Mouse (Mus musculus) lung, adult 2 months (tissue): ENCODE measurements around the gene Il17ra. TPM values are rescaled to one million over a fixed set of nuclear protein-coding genes. Genes with fewer than 3 reads are reported as not detected.

Experiments used
- DNase-seq: peaks from one replicate; pipeline ENCODE4 v3.0.0; 2022
- H3K4me1 ChIP-seq: fragments of 200-500 bp; 2 replicates; pipeline ENCODE4 v1.6.1; 2011; ENCODE audit warnings: low read length; ENCODE audit not compliant: control insufficient read depth, insufficient read depth
- H3K4me3 ChIP-seq: fragments of 200-500 bp; replicated peaks from 2 replicates; pipeline ENCODE3; 2011; ENCODE audit warnings: low read depth, mild to moderate bottlenecking, control low read depth, low read length; ENCODE audit errors: extremely low read depth
- CTCF ChIP-seq: fragments of 200-500 bp; IDR thresholded peaks from 2 replicates; pipeline ENCODE4 v1.5.1; 2011; ENCODE audit warnings: mild to moderate bottlenecking, low read length, control low read depth; ENCODE audit not compliant: insufficient read depth
- POLR2A ChIP-seq: fragments of 200-500 bp; IDR thresholded peaks from 2 replicates; pipeline ENCODE4 v1.6.1; 2011; ENCODE audit warnings: low read depth, mild to moderate bottlenecking, control low read depth, low read length, borderline replicate concordance; ENCODE audit errors: extremely low read depth
- WGBS: fragments of 180-500 bp; shearing (Covaris S2); methylation state at CpG from one replicate; pipeline ENCODE4 v1.1.7; 2018; 5-methylcytosine and 5-hydroxymethylcytosine counted together
- polyA plus RNA-seq: library from polyadenylated mRNA; depleted of rRNA; stranded (reverse); fragments of >200 nt; gene quantifications from 2 replicates; pipeline ENCODE4 v1.2.3, GENCODE M21; 2012

Il17ra gene
- polyA plus RNA-seq, 1 experiment = 36.4 TPM

DNA sequence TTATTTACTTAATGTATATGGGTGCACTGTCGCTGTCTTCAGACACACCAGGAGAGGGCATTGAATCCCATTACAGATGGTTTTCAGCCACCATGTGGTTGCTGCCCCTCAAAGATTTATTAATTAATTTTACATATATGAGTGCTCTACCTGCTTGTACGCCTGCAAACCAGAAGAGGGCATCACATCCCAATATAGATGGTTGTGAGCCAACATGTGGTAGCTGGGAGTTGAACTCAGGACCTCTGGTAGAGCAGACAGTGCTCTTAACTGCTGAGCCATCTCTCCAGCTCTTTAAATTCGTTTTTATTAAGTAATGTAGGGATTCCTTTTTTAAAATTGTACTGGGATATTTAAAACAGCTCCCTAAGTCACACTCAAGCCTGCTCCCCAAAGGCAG lies 6.2 kb downstream of the Il17ra start:
- 72% methylated on average over 3 of the region's 3 CpGs for WGBS
- DNase-seq = no peak
- 0 out of 2 replicates have a peak, but pooled peaks cover 5% of the 10 kb centered on the region for H3K4me1 ChIP-seq

GRCm38 (mm10) chr6:120469770-120470169 lies 6.7 kb downstream of the Il17ra start:
- no peak for DNase-seq
- no peak overlapping the region for H3K4me3 ChIP-seq
- TF ChIP-seq CTCF (no peak), POLR2A (no peak)
- H3K4me1 ChIP-seq = 0 out of 2 replicates have a peak, but pooled peaks cover 5% of the 10 kb centered on the region

More for the DNA sequence above, 6.2 kb downstream of the Il17ra start:
- no peak overlapping the region for H3K4me3 ChIP-seq
- TF ChIP-seq POLR2A = no peak
- TF ChIP-seq CTCF = no peak

DNA sequence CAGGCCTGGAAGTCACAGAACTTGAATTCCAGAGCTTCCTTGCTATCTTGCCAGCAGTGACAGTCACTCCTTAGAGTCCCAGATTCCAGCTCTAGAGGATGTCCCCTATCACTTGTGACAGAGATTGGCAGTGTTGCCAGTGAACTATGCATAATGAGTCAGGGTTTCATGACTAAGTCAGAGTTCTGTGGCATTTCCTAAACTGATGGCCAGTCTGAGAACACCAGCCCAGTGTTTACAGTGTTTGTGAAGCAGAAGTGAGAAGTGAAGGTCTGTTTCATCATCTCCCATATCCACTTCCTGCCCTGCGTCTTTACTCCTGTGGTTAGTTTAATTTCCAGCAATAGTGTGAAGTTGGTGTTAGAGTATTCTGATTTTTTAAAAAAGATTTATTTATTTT lies 7.6 kb downstream of the Il17ra start:
- Histone ChIP-seq H3K4me3 (no peak overlapping the region), H3K4me1 (0 out of 2 replicates have a peak, but pooled peaks cover 5% of the 10 kb centered on the region)
- TF ChIP-seq CTCF = no peak
- no peak for TF ChIP-seq POLR2A
- WGBS = 59% methylated on average over 1 of the region's 1 CpGs
- DNase-seq = no peak

- no peak overlapping the region for H3K4me3 ChIP-seq
- DNase-seq = no peak
- WGBS = 51% methylated on average over 5 of the region's 5 CpGs
- 0 out of 2 replicates have a peak, but pooled peaks cover 5% of the 10 kb centered on the region for H3K4me1 ChIP-seq
- TF ChIP-seq CTCF (no peak), POLR2A (no peak)
Observed at GRCm38 (mm10) chr6:120471991-120472441, 9.0 kb downstream of the Il17ra start.

DNA sequence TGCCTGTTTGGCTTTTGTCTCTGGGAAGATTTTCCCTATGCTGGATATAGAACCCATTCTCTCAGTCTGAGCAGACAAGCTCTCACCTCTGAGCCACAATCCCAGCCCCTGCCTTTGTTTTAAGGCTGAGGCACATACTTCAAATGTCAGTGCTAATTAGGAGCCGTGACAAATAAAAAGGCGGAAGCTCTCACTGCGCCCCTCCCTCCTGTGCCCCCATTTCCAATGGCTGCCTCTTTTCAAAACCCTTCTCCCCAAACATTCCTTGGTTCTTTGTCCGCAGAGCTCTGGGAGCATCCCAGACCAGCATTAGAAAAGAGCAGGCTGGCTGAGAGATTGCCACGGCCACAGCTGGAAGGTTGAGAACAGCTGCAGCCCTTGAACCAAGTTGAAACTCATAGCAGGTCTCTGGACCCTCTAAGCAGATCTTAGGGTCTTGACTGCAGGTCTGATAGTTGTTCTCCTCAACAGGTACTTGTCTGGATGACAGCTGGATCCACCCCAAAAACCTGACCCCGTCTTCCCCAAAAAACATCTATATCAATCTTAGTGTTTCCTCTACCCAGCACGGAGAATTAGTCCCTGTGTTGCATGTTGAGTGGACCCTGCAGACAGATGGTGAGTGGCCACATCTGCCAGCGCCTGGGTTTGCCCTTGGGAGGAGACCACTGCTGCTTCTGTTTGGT lies 9.6 kb downstream of the Il17ra start:
- TF ChIP-seq CTCF (no peak), POLR2A (no peak)
- DNase-seq = no peak
- Histone ChIP-seq H3K4me3 (no peak overlapping the region), H3K4me1 (0 out of 2 replicates have a peak, but pooled peaks cover 5% of the 10 kb centered on the region)
- 62% methylated on average over 8 of the region's 8 CpGs for WGBS

- H3K4me3 ChIP-seq = no peak overlapping the region
- 31% methylated on average over 5 of the region's 5 CpGs for WGBS
- DNase-seq = no peak
- TF ChIP-seq CTCF = no peak
- no peak for TF ChIP-seq POLR2A
- H3K4me1 ChIP-seq = 0 out of 2 replicates have a peak, but pooled peaks cover 5% of the 10 kb centered on the region
Observed at GRCm38 (mm10) chr6:120473427-120473826, 10.4 kb downstream of the Il17ra start.

DNA sequence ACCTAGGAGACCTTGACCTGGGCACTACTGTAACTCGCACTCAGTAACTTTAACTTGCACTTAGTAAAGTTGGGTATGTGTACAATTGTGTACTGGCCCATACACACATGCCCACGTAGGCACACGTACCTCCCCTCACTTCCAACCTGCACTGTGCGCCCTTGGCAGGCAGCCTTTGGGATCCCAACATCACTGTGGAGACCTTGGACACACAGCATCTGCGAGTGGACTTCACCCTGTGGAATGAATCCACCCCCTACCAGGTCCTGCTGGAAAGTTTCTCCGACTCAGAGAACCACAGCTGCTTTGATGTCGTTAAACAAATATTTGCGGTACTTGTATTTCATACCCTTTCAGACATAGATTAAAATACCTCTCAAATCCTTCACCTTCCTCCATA lies 12.2 kb downstream of the Il17ra start:
- no peak for DNase-seq
- 62% methylated on average over 8 of the region's 8 CpGs for WGBS
- TF ChIP-seq POLR2A (no peak), CTCF (no peak)
- Histone ChIP-seq H3K4me3 (no peak overlapping the region), H3K4me1 (0 out of 2 replicates have a peak, but pooled peaks cover 3% of the 10 kb centered on the region)

DNA sequence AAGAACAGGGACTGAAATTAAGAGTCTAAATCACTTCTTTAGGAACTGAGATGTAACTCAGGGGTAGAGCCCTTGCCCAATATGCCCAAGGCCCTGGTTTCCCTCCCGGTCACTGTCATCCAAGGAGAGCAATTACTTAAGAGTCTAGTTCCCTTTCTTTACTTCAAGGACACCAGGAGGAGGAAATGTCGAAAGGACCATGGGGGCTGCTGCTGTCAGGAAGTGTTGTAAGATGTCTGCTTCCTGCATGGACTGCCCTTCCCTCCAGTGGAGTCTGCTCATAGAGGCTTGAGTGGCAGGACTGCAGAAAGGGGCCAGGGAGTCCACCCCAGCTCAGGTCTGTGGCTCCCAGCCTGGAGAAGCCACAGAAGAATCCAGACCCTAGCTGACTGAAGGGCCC lies 16.3 kb downstream of the Il17ra start:
- TF ChIP-seq CTCF (no peak), POLR2A (no peak)
- H3K4me3 ChIP-seq = no peak overlapping the region
- 38% methylated on average over 2 of the region's 2 CpGs for WGBS
- no peaks in the 10 kb centered on the region for H3K4me1 ChIP-seq
- DNase-seq = no peak

GRCm38 (mm10) chr6:120480361-120480760 lies 17.3 kb downstream of the Il17ra start:
- H3K4me3 ChIP-seq = no peak overlapping the region
- WGBS = 92% methylated on average over 5 of the region's 5 CpGs
- TF ChIP-seq CTCF (no peak), POLR2A (no peak)
- H3K4me1 ChIP-seq = no peaks in the 10 kb centered on the region
- no peak for DNase-seq

- Histone ChIP-seq H3K4me3 (no peak overlapping the region), H3K4me1 (no peaks in the 10 kb centered on the region)
- no peak for TF ChIP-seq POLR2A
- 0 out of 2 replicates have a peak, but pooled peaks have one; percentile 14 for TF ChIP-seq CTCF
- WGBS = 87% methylated on average over 6 of the region's 6 CpGs
- DNase-seq = no peak
Observed at GRCm38 (mm10) chr6:120481538-120481937, 18.5 kb downstream of the Il17ra start.
